Mouse (Mus musculus) adrenal gland, postnatal 25 days (tissue): Measurements from ENCODE around the gene Elmsan1. TPM values are rescaled to one million over a fixed set of nuclear protein-coding genes. Genes with fewer than 3 reads are reported as not detected.

Experiments
- DNase-seq: peaks from one replicate; pipeline ENCODE4 v3.0.0; 2021; ENCODE audit warnings: mixed read lengths
- total RNA-seq: library from RNA; stranded (reverse); gene quantifications from 2 replicates; pipeline ENCODE4 v1.2.3, GENCODE M21; 2021

Elmsan1 gene
- total RNA-seq, 1 experiment from 2014 or later = 32.8 TPM

- peak; percentile 76 for DNase-seq
Observed at GRCm38 (mm10) chr12:84192741-84193641, 25.7 kb downstream of the Elmsan1 start.

DNA sequence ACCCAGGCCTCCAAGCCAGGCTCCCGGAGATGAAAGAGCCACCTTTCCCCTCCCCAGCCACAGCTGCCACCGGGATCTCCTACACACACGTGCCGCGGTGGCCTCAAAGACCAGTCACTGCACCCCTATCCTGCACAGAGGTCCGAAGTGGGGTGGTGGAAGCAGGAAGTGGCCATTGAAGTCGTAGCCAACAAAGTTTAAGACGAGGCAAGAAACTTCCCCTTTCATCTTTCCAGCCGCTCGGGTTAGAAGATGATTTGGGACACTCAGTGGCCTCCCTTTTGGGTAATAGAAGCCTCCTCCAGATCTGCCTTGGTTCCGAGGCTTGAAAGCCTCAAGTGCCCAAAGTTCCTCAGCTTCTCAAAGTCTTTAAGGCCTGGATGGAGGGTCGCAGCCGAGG lies 26.4 kb downstream of the Elmsan1 start:
- DNase-seq = no peak

- DNase-seq = no peak
Observed at GRCm38 (mm10) chr12:84191770-84192169, 26.9 kb downstream of the Elmsan1 start.

DNA sequence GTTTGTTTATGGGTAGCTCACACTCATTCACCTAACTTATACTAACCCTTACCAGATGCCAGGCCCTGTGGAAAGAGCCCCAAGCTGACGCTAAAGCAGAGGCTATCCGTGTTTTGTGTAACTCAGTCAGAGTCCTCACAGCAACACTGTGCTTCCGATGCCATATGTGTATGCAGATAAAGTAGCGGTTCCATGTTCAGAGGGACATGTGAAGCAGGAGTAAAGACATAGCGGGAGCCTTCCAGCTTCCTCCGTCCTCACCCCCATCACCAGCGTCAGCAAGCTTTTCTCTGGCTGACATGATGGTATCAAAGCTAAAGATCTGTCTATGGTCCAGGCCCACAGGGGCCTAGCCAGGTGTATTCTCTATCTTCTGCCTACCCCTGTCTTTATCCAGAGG lies 27.5 kb downstream of the Elmsan1 start:
- DNase-seq = no peak

DNA sequence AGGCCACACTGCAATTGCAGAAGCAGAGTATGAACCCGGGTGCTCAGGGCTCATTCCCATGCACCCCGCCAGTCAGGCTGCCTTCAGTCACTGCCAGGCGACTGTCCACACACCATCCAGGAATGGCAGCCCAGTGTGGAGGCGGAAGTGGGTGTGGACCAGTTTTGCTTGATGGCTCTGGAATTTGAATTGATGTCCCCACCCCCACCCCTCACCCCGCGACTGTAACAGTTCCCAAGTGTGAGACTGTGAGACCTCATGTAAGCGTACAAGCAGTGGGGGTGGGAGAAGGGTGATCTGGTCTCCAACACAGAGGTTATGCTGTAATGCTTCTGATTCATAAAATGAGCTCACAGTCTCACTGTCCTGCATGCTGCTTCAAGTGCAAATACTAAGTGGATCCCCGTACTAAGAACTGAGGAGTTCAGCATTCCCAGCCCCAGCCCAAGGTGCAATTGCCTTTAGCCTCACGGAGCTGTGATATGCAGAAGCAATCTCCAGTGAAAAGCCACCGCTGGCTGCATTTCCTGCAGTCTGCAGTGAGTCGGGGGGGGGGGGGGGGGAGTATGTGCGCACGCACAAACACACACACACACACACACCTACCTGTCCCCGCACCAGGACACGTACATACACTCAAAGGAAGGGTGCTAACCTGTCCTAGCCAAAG lies 28.4 kb downstream of the Elmsan1 start:
- no peak for DNase-seq

- DNase-seq = no peak
Observed at GRCm38 (mm10) chr12:84188881-84189444, 29.7 kb downstream of the Elmsan1 start.

DNA sequence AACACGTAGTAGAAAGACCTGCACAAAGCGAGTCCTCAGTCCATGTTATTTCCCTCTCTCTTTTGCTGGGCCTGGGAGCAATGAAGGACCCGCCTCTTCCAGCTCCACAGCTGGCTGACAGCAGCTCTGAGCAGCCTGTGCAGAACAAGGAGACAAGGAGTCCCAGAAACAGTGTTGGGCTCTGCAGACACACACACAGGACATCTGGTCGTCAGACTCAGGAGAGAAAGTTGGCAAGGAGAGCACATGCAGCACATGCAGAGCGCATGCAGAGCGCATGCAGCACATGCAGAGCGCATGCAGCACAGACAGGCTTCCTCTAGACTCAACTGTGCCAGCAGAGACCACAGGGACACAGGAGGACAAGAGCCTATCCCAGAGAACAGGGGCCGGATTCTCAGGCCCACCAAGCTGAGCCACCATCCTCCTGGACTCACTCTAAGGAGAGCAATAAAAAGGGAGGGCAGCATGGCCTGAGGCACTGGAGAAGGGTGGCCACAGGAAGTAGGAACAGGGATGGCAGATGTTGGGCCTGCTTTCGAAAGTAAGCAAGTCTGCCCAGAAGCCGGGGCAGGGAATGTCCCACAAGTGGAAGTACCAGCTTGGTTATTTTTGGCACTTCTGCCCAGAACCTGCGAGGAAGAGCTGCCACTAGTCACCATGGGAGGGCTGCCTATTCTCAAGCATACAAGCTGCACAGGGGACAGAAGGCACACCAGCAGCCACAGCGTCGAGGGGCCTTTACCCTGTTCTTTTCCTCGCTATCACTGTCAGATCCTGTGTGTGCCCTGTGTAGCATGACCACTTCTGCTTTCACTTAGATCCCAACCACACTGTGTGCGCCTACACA lies 30.7 kb downstream of the Elmsan1 start:
- DNase-seq = no peak

GRCm38 (mm10) chr12:84186950-84187349 lies 31.7 kb downstream of the Elmsan1 start:
- peak; percentile 67 for DNase-seq

- DNase-seq = no peak
Observed at GRCm38 (mm10) chr12:84186536-84186935, 32.1 kb downstream of the Elmsan1 start.

- DNase-seq = no peak
Observed at GRCm38 (mm10) chr12:84185547-84185946, 33.1 kb downstream of the Elmsan1 start.

- no peak for DNase-seq
Observed at GRCm38 (mm10) chr12:84184979-84185378, 33.7 kb downstream of the Elmsan1 start.

- DNase-seq = no peak
Observed at GRCm38 (mm10) chr12:84181999-84182398, 36.7 kb downstream of the Elmsan1 start.

- DNase-seq = peak; percentile 92
Observed at GRCm38 (mm10) chr12:84180701-84181435, 37.8 kb downstream of the Elmsan1 start.

- DNase-seq = no peak
Observed at GRCm38 (mm10) chr12:84180090-84180489, 38.6 kb downstream of the Elmsan1 start.

DNA sequence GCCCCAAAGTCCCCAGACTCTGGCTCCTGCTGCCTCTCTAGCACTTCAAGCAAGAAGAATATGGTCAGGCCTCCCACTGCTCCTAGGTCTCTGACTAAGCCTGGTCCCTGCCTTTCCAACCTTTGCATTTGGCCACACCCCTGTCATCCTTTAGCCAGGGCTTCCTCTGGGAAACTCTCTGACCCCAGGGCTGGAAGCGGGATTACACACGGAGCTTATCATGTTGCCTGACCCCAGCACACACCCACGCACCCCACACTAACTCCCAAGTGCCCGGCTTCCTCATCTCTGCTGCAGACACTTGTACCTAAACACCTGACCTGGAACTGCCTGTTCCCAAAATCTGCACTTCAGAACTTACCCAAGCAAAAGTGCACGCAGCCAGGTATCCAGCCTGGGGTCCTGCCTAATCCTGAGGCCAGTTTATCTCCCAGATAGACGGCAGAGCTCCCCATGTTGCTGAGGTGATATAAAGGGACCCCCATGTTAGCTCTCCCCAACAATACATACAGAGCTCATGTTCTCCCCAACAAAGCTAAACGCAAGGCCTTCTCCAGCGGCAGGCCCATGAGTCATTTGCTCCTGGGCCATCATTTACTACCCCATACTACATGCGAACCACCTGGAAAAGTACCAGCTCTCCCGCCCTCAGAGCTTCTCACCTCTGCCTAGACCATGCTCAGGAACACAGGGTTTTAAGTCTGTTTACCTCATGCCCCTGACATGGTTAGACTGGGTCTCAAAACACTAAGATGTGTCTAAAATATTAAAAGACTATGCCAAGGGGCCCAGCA lies 39.8 kb downstream of the Elmsan1 start:
- no peak for DNase-seq

DNA sequence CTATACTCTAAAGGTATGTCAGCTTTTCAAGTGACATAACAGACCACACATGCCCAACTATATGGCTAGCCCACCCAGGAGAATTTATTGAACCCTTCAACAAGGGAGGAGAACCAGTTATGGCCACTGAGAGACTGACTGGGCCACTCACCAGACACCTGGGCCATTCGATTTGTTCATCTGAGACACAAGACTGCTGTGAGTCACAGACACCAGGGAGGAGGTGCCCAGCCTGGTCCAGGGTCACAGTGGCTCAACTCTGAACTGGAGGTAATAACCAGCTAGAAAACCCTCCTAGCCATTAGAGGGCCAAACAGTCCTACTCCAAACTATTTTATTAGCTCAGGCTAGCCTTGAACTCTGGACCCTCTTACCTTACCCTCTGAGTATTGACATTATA lies 40.6 kb downstream of the Elmsan1 start:
- DNase-seq = no peak

- DNase-seq = no peak
Observed at GRCm38 (mm10) chr12:84176886-84177765, 41.6 kb downstream of the Elmsan1 start.

DNA sequence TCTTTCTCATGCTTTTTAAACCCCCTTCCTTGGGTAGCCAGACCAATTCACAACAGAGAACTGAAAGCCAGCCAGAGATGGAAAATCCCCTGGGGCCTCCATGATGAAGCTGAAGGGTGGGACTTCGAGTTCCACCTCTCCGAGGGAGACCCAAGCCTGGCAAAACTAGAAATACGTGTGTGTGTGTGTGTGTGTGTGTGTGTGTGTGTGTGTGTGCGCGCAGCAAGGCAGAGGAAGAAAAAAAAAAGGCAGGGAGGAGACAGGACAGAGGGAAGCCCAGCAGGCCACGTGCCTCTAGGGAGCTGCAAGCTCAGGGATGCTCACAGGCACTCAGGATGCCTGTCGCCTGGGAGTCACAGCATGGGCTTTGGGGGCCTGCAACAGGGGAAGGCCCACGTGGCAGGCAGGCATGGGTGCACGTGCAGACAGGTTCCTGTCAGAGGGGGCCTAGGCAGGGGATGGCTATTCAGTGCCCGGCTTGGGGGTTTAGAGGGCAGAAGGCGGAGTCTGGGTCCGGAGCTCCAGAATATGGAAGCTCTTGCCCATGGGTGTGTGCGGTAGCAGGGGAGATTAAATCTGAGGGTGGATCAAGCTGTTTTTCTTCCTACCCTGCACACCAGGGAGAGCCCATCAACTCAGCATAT lies 42.4 kb downstream of the Elmsan1 start:
- DNase-seq = no peak

DNA sequence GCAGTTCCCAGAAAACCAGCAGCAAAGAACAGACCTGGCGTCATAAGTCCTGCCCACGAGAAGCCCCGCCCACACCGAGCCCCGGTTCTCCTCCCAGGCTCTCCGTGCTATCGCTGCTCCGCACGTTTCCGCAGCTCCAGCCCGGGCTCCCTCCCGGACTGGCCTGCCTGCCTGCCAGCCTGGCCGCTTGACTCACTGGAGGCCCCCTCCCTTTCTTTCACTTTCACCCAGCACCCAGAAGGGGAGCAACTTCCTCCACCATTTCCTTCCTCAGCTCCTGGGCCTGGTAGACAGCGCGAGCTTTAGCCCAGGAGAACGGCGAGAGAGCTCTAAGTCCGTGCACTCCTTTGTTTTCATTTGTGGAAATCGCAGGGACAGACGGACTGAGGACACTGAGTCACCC lies 43.0 kb downstream of the Elmsan1 start:
- DNase-seq = peak; percentile 89
